Mouse (Mus musculus): ENCODE measurements around the gene Epb41l4b. TPM values are rescaled to one million over a fixed set of nuclear protein-coding genes. Genes with fewer than 3 reads are reported as not detected.

Gene Epb41l4b
- polyA plus RNA-seq, 1 experiment, result 3.5 TPM

DNA sequence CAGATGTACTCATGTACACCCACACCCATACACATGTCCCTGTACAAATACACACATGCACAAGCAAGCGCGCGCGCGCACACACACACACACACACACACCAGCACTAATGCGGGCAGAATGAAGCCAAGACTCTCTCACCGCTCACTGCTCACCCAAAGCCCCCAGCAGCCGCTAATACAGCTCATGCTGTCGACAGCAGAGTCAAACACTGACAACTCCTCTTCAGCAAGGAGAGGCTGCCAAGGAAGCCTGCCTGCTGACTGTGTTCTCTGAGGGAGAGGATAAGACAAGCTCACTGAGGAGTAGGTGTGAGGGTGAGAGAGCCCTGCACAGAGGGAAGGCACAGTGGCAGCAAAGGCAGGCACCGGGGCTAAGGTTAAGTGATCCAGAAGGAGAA lies 11.4 kb downstream of the Epb41l4b start:
- TF ChIP-seq CTCF (IDR thresholded peaks at IDR 0.05; ENCODE audit: control insufficient read depth, insufficient read depth, low read length), result no peak
- no peak for TF ChIP-seq POLR2A (IDR thresholded peaks at IDR 0.05; ENCODE audit: borderline replicate concordance, control insufficient read depth, low read depth, low read length)
- Histone ChIP-seq H3K27ac (ENCODE audit: control insufficient read depth, insufficient read depth, low read depth, low read length, poor library complexity) (no peak overlapping the region), H3K4me1 (ENCODE audit: control insufficient read depth, insufficient read depth, low read length) (no peaks in the 10 kb centered on the region), H3K4me3 (replicated peaks; ENCODE audit: control insufficient read depth, low read depth, low read length) (no peak overlapping the region)
- 88% methylated on average over 10 of the region's 10 CpGs for WGBS

DNA sequence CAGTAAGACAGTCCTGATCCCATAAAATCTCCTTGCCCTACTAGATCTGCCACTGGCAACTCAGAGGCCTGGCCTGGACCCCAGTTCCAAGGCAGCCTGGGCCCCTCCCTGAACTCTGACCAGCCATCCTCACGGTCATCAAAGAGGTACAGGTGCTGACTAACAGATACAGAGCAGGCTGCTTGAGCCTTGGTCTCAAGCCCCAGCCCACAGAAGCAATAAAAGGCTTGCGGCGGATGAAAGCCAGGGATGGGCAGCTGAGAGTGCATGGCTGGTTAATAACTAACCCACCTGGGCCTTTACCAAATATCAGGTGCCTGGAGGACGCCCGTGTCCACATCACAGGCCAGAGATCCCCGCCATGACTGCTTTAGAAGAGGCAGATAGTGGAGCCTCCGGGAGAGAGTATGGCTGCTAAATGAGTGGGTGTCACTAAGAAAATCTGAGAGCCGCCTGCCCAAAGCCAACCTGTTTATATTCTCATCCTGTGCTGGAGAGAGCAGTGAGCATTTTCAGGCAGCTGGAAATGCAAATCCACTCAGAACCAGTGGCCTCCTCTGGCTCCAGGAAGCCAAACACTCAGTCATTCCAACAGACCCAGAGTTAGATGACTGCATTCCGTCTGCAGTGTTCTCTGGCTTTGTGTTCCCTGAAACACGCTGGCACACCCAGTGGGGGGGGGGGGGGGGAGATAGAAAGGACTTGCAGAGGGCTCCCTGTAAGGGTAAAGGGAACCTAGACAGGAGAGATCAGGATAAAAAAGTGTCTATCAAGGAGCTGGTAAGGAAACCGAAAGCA lies 13.3 kb downstream of the Epb41l4b start:
- TF ChIP-seq POLR2A (IDR thresholded peaks at IDR 0.05; ENCODE audit: borderline replicate concordance, control insufficient read depth, low read depth, low read length), result no peak
- no peaks in the 10 kb centered on the region for H3K4me1 ChIP-seq (ENCODE audit: control insufficient read depth, insufficient read depth, low read length)
- no peak overlapping the region for H3K27ac ChIP-seq (ENCODE audit: control insufficient read depth, insufficient read depth, low read depth, low read length, poor library complexity)
- WGBS, result 87% methylated on average over 11 of the region's 11 CpGs
- no peak overlapping the region for H3K4me3 ChIP-seq (replicated peaks; ENCODE audit: control insufficient read depth, low read depth, low read length)

DNA sequence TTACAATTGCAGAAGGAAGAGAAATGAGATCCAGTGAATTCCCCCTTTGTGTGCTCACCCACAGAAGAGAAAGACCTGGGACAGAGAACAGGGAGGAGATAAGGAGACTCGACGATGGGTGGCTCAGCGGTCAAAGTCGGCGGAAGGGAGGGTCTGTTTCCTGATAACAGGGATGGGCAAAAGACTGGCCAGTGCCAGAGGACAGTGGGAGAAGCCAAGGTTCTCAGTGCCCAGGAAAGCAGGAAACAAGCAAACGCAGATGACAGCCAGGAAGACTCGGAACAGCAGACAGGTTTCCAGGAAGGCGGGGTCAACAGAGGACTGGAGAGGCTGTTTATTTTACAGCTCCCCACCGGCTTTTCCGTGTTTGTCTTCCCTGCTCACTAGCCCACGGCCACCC lies 20.2 kb downstream of the Epb41l4b start:
- WGBS, result 78% methylated on average over 11 of the region's 11 CpGs
- TF ChIP-seq CTCF (IDR thresholded peaks at IDR 0.05; ENCODE audit: control insufficient read depth, insufficient read depth, low read length), result no peak
- no peak for TF ChIP-seq POLR2A (IDR thresholded peaks at IDR 0.05; ENCODE audit: borderline replicate concordance, control insufficient read depth, low read depth, low read length)
- Histone ChIP-seq H3K4me3 (replicated peaks; ENCODE audit: control insufficient read depth, low read depth, low read length) (no peak overlapping the region), H3K27ac (ENCODE audit: control insufficient read depth, insufficient read depth, low read depth, low read length, poor library complexity) (no peak overlapping the region), H3K4me1 (ENCODE audit: control insufficient read depth, insufficient read depth, low read length) (no peaks in the 10 kb centered on the region; the same call in 1 of the 2 replicates)

DNA sequence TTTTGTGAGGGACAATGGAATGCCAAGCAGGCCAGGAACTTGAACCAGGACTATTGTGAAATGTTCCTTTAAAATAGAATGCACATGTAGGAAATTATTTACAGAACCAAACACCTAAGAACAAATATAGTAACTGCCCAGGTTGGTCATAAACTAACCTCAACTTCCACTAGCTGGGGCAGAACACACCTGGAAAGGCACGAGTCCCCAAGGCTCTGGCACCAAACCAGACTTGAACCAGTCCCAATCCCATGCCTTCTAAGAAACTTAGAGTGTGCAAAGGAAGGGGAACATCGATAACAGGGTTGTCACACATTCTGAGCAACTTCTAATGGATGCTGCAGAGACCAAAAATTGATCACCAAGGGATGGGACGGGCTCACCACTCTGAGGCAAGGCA lies 21.1 kb downstream of the Epb41l4b start:
- Histone ChIP-seq H3K27ac (ENCODE audit: control insufficient read depth, insufficient read depth, low read depth, low read length, poor library complexity) (no peak overlapping the region), H3K4me1 (ENCODE audit: control insufficient read depth, insufficient read depth, low read length) (no peaks in the 10 kb centered on the region; the same call in 1 of the 2 replicates), H3K4me3 (replicated peaks; ENCODE audit: control insufficient read depth, low read depth, low read length) (no peak overlapping the region)
- WGBS, result 64% methylated on average over 3 of the region's 3 CpGs
- TF ChIP-seq CTCF (IDR thresholded peaks at IDR 0.05; ENCODE audit: control insufficient read depth, insufficient read depth, low read length) (no peak), POLR2A (IDR thresholded peaks at IDR 0.05; ENCODE audit: borderline replicate concordance, control insufficient read depth, low read depth, low read length) (no peak)

DNA sequence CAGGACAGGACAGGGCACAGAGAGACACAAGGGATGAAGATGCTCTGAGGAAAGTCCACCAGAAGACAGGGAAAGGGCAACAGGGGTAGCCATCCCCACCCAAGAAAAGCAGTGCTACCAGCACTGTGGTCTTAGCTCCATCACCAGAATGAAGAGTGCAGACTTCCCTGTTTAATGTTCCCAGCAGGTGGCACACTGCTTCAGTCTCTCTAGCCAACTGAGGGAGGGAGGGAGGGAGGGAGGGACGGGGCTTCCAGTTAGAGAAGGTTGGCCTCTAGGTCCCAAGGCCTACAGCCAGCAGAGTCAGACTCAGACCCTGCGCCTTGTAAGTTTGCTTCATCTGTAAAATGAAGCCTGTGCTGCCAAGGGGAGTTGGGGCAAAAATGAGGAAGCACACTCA lies 22.7 kb downstream of the Epb41l4b start:
- 22% methylated on average over 2 of the region's 2 CpGs for WGBS

DNA sequence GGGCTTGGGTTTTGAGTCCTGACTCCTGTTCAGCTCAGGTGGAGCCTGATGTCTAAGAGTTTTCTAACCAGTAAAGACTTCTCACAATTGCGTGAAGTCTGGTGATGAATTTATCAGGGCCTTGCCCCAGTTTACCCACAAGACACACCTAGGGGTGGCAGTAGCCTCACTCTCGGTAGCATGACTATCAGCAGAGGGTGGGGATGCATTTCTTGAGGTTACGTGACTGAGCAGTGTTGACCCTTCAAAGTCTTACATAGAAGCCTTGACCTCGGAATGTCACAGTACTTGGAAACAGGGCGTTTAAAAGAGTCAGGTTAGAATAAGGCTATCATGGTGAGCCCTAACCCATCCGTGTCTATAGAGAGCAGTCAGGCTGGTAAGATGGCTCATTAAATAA lies 23.3 kb downstream of the Epb41l4b start:
- H3K4me1 ChIP-seq (ENCODE audit: control insufficient read depth, insufficient read depth, low read length), result no peaks in the 10 kb centered on the region; the same call in 1 of the 2 replicates
- TF ChIP-seq POLR2A (IDR thresholded peaks at IDR 0.05; ENCODE audit: borderline replicate concordance, control insufficient read depth, low read depth, low read length) (no peak), CTCF (IDR thresholded peaks at IDR 0.05; ENCODE audit: control insufficient read depth, insufficient read depth, low read length) (no peak)
- 71% methylated on average over 6 of the region's 6 CpGs for WGBS
- no peak overlapping the region for H3K27ac ChIP-seq (ENCODE audit: control insufficient read depth, insufficient read depth, low read depth, low read length, poor library complexity)
- H3K4me3 ChIP-seq (replicated peaks; ENCODE audit: control insufficient read depth, low read depth, low read length), result no peak overlapping the region

More for the DNA sequence above, 22.7 kb downstream of the Epb41l4b start:
- Histone ChIP-seq H3K27ac (ENCODE audit: control insufficient read depth, insufficient read depth, low read depth, low read length, poor library complexity) (no peak overlapping the region), H3K4me1 (ENCODE audit: control insufficient read depth, insufficient read depth, low read length) (no peaks in the 10 kb centered on the region; the same call in 1 of the 2 replicates), H3K4me3 (replicated peaks; ENCODE audit: control insufficient read depth, low read depth, low read length) (no peak overlapping the region)
- TF ChIP-seq POLR2A (IDR thresholded peaks at IDR 0.05; ENCODE audit: borderline replicate concordance, control insufficient read depth, low read depth, low read length) (no peak), CTCF (IDR thresholded peaks at IDR 0.05; ENCODE audit: control insufficient read depth, insufficient read depth, low read length) (no peak)

DNA sequence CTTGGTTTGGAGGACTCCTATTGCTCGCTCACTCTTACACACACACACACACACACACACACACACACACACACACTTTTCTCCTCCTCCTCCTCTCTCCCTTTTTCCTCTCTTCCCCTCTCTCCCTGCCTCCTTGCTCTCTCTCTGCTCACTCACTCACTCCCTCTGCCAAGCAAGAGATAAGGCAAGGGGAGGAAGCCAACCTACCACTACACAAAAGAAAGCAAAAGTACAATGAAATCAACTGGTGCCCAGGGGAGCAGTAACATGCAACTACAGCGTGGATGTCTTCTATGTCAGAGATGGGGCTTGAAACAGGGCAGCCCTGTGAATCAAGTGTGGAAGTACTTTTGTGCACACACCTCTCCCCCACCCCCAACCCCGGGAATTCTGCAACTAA lies 24.4 kb downstream of the Epb41l4b start:
- Histone ChIP-seq H3K4me1 (ENCODE audit: control insufficient read depth, insufficient read depth, low read length) (no peaks in the 10 kb centered on the region; the same call in 1 of the 2 replicates), H3K4me3 (replicated peaks; ENCODE audit: control insufficient read depth, low read depth, low read length) (no peak overlapping the region), H3K27ac (ENCODE audit: control insufficient read depth, insufficient read depth, low read depth, low read length, poor library complexity) (no peak overlapping the region)
- TF ChIP-seq POLR2A (IDR thresholded peaks at IDR 0.05; ENCODE audit: borderline replicate concordance, control insufficient read depth, low read depth, low read length), result no peak
- TF ChIP-seq CTCF (IDR thresholded peaks at IDR 0.05; ENCODE audit: control insufficient read depth, insufficient read depth, low read length), result no peak
- 50% methylated on average over 3 of the region's 3 CpGs for WGBS

DNA sequence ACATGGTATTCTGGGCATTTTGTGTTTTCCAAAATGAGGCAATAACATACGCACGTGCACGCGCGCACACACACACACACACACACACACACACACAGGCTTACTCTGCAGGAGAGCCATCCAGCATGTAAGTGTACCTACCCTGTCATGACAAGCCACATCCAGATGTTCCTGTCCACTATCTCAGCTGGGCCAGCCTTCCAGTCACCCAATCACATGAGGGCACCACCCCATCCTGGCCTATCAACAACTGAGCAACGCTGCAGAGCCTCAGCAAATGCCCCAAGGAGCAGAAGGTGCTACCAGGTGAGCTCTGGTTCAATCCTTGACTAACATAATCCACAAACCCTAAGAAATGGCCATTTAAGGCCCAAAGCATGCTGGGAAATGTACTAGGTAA lies 27.0 kb downstream of the Epb41l4b start:
- Histone ChIP-seq H3K4me1 (ENCODE audit: control insufficient read depth, insufficient read depth, low read length) (no peaks in the 10 kb centered on the region; the same call in 1 of the 2 replicates), H3K4me3 (replicated peaks; ENCODE audit: control insufficient read depth, low read depth, low read length) (no peak overlapping the region), H3K27ac (ENCODE audit: control insufficient read depth, insufficient read depth, low read depth, low read length, poor library complexity) (no peak overlapping the region)
- WGBS, result 79% methylated on average over 6 of the region's 6 CpGs
- no peak for TF ChIP-seq POLR2A (IDR thresholded peaks at IDR 0.05; ENCODE audit: borderline replicate concordance, control insufficient read depth, low read depth, low read length)
- no peak for TF ChIP-seq CTCF (IDR thresholded peaks at IDR 0.05; ENCODE audit: control insufficient read depth, insufficient read depth, low read length)

All from bone marrow, adult 2 months (tissue).